Mouse (Mus musculus): ENCODE results near the gene Trp53i13. TPM values are rescaled to one million over a fixed set of nuclear protein-coding genes. Genes with fewer than 3 reads are reported as not detected.

Gene Trp53i13
- polyA plus RNA-seq, 1 experiment = 72.7 TPM

- DNase-seq = peak; percentile 65
- Histone ChIP-seq H3K4me1 (replicated peaks; ENCODE audit: control insufficient read depth, insufficient read depth, low read length) (peaks cover 60% of the 10 kb centered on the region), H3K27me3 (ENCODE audit: control insufficient read depth, insufficient read depth, low read length) (no peaks in the 10 kb centered on the region), H3K4me3 (ENCODE audit: control insufficient read depth, insufficient read depth, low read length) (peak within 1 kb of the TSS; percentile 50), H3K36me3 (ENCODE audit: control insufficient read depth, insufficient read depth, low read length) (no peaks in the 10 kb centered on the region), H3K27ac (ENCODE audit: control insufficient read depth, insufficient read depth, low read length) (no peak within 1 kb of the TSS)
- TF ChIP-seq POLR2A (IDR thresholded peaks at IDR 0.05; ENCODE audit: control insufficient read depth, extremely low read depth, insufficient read depth, low read length, poor library complexity) = no peak; the same call in 1 of the 2 replicates
- TF ChIP-seq CTCF (IDR thresholded peaks at IDR 0.05; ENCODE audit: borderline replicate concordance, control insufficient read depth, extremely low read depth, insufficient read depth, low read length, poor library complexity) = 0 out of 2 replicates have a peak, but pooled peaks have one; percentile 1
- under 1% methylated on average over 72 of the region's 72 CpGs for WGBS
Observed at GRCm38 (mm10) chr11:77514832-77515636, 746 bp downstream of the Trp53i13 start, which contains the start of gene Abhd15. TSS of gene Abhd15 (plus strand) at chr11:77515121.

GRCm38 (mm10) chr11:77514281-77514831, 1.4 kb downstream of the Trp53i13 start:
- 13% methylated on average over 19 of the region's 19 CpGs for WGBS
- peak; percentile 37 for DNase-seq
- no peaks in the 10 kb centered on the region for H3K36me3 ChIP-seq (ENCODE audit: control insufficient read depth, insufficient read depth, low read length)
- H3K4me3 ChIP-seq (ENCODE audit: control insufficient read depth, insufficient read depth, low read length) = peak overlapping the region; percentile 50
- TF ChIP-seq POLR2A (IDR thresholded peaks at IDR 0.05; ENCODE audit: control insufficient read depth, extremely low read depth, insufficient read depth, low read length, poor library complexity) (no peak), CTCF (IDR thresholded peaks at IDR 0.05; ENCODE audit: borderline replicate concordance, control insufficient read depth, extremely low read depth, insufficient read depth, low read length, poor library complexity) (no peak)
- H3K4me1 ChIP-seq (replicated peaks; ENCODE audit: control insufficient read depth, insufficient read depth, low read length) = peaks cover 55% of the 10 kb centered on the region
- no peaks in the 10 kb centered on the region for H3K27me3 ChIP-seq (ENCODE audit: control insufficient read depth, insufficient read depth, low read length)
- no peak overlapping the region for H3K27ac ChIP-seq (ENCODE audit: control insufficient read depth, insufficient read depth, low read length)

GRCm38 (mm10) chr11:77513811-77514170, 2.0 kb downstream of the Trp53i13 start:
- H3K36me3 ChIP-seq (ENCODE audit: control insufficient read depth, insufficient read depth, low read length) = no peaks in the 10 kb centered on the region
- 14% methylated on average over 10 of the region's 10 CpGs for WGBS
- TF ChIP-seq POLR2A (IDR thresholded peaks at IDR 0.05; ENCODE audit: control insufficient read depth, extremely low read depth, insufficient read depth, low read length, poor library complexity) (no peak), CTCF (IDR thresholded peaks at IDR 0.05; ENCODE audit: borderline replicate concordance, control insufficient read depth, extremely low read depth, insufficient read depth, low read length, poor library complexity) (no peak)
- DNase-seq = peak; percentile 15
- peak overlapping the region; percentile 66 for H3K4me3 ChIP-seq (ENCODE audit: control insufficient read depth, insufficient read depth, low read length)
- H3K27ac ChIP-seq (ENCODE audit: control insufficient read depth, insufficient read depth, low read length) = no peak overlapping the region
- peaks cover 51% of the 10 kb centered on the region for H3K4me1 ChIP-seq (replicated peaks; ENCODE audit: control insufficient read depth, insufficient read depth, low read length)
- H3K27me3 ChIP-seq (ENCODE audit: control insufficient read depth, insufficient read depth, low read length) = no peaks in the 10 kb centered on the region

- H3K27me3 ChIP-seq (ENCODE audit: control insufficient read depth, insufficient read depth, low read length) = no peaks in the 10 kb centered on the region
- peaks cover 50% of the 10 kb centered on the region for H3K4me1 ChIP-seq (replicated peaks; ENCODE audit: control insufficient read depth, insufficient read depth, low read length)
- no peak overlapping the region for H3K27ac ChIP-seq (ENCODE audit: control insufficient read depth, insufficient read depth, low read length)
- WGBS = under 1% methylated on average over 76 of the region's 84 CpGs
- H3K4me3 ChIP-seq (ENCODE audit: control insufficient read depth, insufficient read depth, low read length) = peak overlapping the region; percentile 66
- TF ChIP-seq CTCF (IDR thresholded peaks at IDR 0.05; ENCODE audit: borderline replicate concordance, control insufficient read depth, extremely low read depth, insufficient read depth, low read length, poor library complexity) (peak; percentile 11; the same call in 1 of the 2 replicates), POLR2A (IDR thresholded peaks at IDR 0.05; ENCODE audit: control insufficient read depth, extremely low read depth, insufficient read depth, low read length, poor library complexity) (peak; percentile 77)
- H3K36me3 ChIP-seq (ENCODE audit: control insufficient read depth, insufficient read depth, low read length) = no peaks in the 10 kb centered on the region
- peak; percentile 87 for DNase-seq
Observed at GRCm38 (mm10) chr11:77512891-77513810, 2.6 kb downstream of the Trp53i13 start.

GRCm38 (mm10) chr11:77511336-77511735, 4.4 kb downstream of the Trp53i13 start:
- Histone ChIP-seq H3K36me3 (ENCODE audit: control insufficient read depth, insufficient read depth, low read length) (peaks cover 6% of the 10 kb centered on the region; the same call in 1 of the 2 replicates), H3K27me3 (ENCODE audit: control insufficient read depth, insufficient read depth, low read length) (no peaks in the 10 kb centered on the region), H3K4me3 (ENCODE audit: control insufficient read depth, insufficient read depth, low read length) (no peak overlapping the region), H3K4me1 (replicated peaks; ENCODE audit: control insufficient read depth, insufficient read depth, low read length) (peaks cover 33% of the 10 kb centered on the region), H3K27ac (ENCODE audit: control insufficient read depth, insufficient read depth, low read length) (no peak overlapping the region)
- no peak for TF ChIP-seq POLR2A (IDR thresholded peaks at IDR 0.05; ENCODE audit: control insufficient read depth, extremely low read depth, insufficient read depth, low read length, poor library complexity)
- no peak for TF ChIP-seq CTCF (IDR thresholded peaks at IDR 0.05; ENCODE audit: borderline replicate concordance, control insufficient read depth, extremely low read depth, insufficient read depth, low read length, poor library complexity)
- WGBS = 82% methylated on average over 5 of the region's 5 CpGs
- DNase-seq = no peak

Data from thymus, adult 2 months (tissue).